ENCODE assay signal across 11 mouse cellular contexts in the genomic region with DNA sequence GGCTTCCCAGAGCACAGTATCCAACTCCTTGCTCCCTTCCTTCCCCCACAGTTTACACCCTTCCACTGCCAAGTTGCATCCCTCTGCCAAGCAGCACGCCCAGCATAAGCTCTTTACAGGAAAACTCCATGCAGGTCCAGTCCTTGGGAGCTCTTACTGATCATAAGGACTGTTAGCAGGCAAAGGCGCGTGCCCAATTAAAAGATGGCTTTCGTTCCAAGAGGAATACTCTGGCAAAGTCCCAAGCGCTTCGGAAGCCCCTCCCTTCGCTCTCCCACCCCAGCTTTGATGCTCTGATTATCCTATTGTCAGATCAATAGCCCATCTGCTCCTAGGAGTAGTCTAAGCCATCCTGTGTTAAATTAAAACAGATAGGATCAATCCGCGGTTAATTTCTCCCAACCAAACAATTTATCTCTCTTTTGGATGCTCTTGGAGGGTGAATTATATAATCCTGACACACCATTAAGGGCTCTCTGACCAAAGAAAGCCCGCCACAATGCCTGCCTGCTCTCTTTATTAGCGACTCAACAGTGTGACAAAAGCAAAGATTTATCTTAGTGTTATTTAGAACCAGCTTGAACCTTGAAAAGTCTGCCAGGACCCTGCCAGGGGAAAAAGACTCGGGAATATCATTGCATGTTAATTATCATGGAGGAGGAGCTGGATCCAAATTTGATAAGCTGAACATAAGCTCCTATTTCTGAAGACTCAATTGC.
A peak's percentile ranks its signal among the peaks of the same experiment; 100 is the strongest.
DNase-seq lines count a peak whose midpoint lies in the region; ATAC-seq and TF ChIP-seq lines count a peak whose summit lies in the region.
"Had no signal": no experiment of that assay in that cellular context is flagged by ENCODE, and none has a peak within 500 bp of the region (broad histone marks: within the 10 kb centered on the region; RNA-seq: fewer than 3 reads in every experiment).

No protein-coding gene starts in this region.

- no peaks in the 10 kb centered on the region for H3K27me3 ChIP-seq in lung, embryonic 14.5 days (ENCODE audit: insufficient read depth, low read length)
- H3K27me3 ChIP-seq in hindbrain, postnatal 0 days (ENCODE audit: insufficient read depth, low read length): no peaks in the 10 kb centered on the region
- no peaks in the 10 kb centered on the region for H3K27me3 ChIP-seq in midbrain, embryonic 12.5 days

- WGBS in lung, embryonic 14.5 days: 59% methylated on average over 12 of the region's 12 CpGs
- 27% methylated on average over 12 of the region's 12 CpGs for WGBS in hindbrain, postnatal 0 days
- 28% methylated on average over 12 of the region's 12 CpGs for WGBS in midbrain, embryonic 12.5 days

- peak; percentile 57 for DNase-seq in lung, embryonic 14.5 days
- DNase-seq in lung, postnatal 14 days: no peak
- DNase-seq in hindbrain, postnatal 0 days (ENCODE audit: low spot score): peak; percentile 76
- DNase-seq in right cerebral cortex, postnatal 4 days: peak; percentile 38
- DNase-seq in gastrocnemius, adult 2 months: no peak
- no peak for DNase-seq in testis, postnatal 10 days (ENCODE audit: low spot score)
- DNase-seq in thymus, postnatal 14 days: no peak

- H3K4me1 ChIP-seq in lung, embryonic 14.5 days (ENCODE audit: insufficient read depth): no peaks in the 10 kb centered on the region
- H3K4me1 ChIP-seq in hindbrain, postnatal 0 days (ENCODE audit: insufficient read depth, low read length): peaks cover 4% of the 10 kb centered on the region; the same call in 1 of the 2 replicates
- 0 out of 2 replicates have a peak, but pooled peaks cover 3% of the 10 kb centered on the region for H3K4me1 ChIP-seq in midbrain, embryonic 12.5 days

- no peaks in the 10 kb centered on the region for H3K9me3 ChIP-seq in lung, embryonic 14.5 days (ENCODE audit: low read depth, low read length)
- H3K9me3 ChIP-seq in hindbrain, postnatal 0 days (ENCODE audit: low read length): no peaks in the 10 kb centered on the region
- H3K9me3 ChIP-seq in midbrain, embryonic 12.5 days: no peaks in the 10 kb centered on the region

- H3K4me3 ChIP-seq in lung, embryonic 14.5 days (ENCODE audit: low read depth, low read length): no peak overlapping the region
- peak overlapping the region; percentile 14 for H3K4me3 ChIP-seq in hindbrain, postnatal 0 days (ENCODE audit: low read length)
- H3K4me3 ChIP-seq in midbrain, embryonic 12.5 days: no peak overlapping the region
- no peak overlapping the region for H3K4me3 ChIP-seq in gastrocnemius, adult 2 months

- intact Hi-C loops in gastrocnemius, adult 2 months (cut with DNase I): no loop called here

- ATAC-seq in lung, embryonic 14.5 days (ENCODE audit: insufficient read depth): peak; percentile 75
- peak; percentile 70; the same call in 1 of the 2 replicates for ATAC-seq in hindbrain, postnatal 0 days
- peak; percentile 84 for ATAC-seq in midbrain, embryonic 12.5 days (ENCODE audit: low FRiP score, low read depth)
- ATAC-seq: CD4-positive, CD25-positive, alpha-beta regulatory T cell, adult 4 months; intestine, postnatal 0 days had no signal

- H3K9ac ChIP-seq in lung, embryonic 14.5 days: no peak overlapping the region
- H3K9ac ChIP-seq in hindbrain, postnatal 0 days (replicated peaks; ENCODE audit: low read length): no peak overlapping the region
- H3K9ac ChIP-seq in midbrain, embryonic 12.5 days (replicated peaks): no peak overlapping the region

- no peaks in the 10 kb centered on the region for H3K36me3 ChIP-seq in lung, embryonic 14.5 days (ENCODE audit: insufficient read depth)
- no peaks in the 10 kb centered on the region for H3K36me3 ChIP-seq in hindbrain, postnatal 0 days (ENCODE audit: insufficient read depth, low read length)
- no peaks in the 10 kb centered on the region for H3K36me3 ChIP-seq in midbrain, embryonic 12.5 days

- 0 out of 2 replicates have a peak overlapping the region, but pooled peaks have one; percentile 25 for H3K27ac ChIP-seq in lung, embryonic 14.5 days (ENCODE audit: low read depth)
- peak overlapping the region; percentile 20; the same call in 1 of the 2 replicates for H3K27ac ChIP-seq in hindbrain, postnatal 0 days
- H3K27ac ChIP-seq in midbrain, embryonic 12.5 days (replicated peaks): no peak overlapping the region
- no peak overlapping the region for H3K27ac ChIP-seq in gastrocnemius, adult 2 months
- H3K27ac ChIP-seq: macrophage had no signal

- H3K4me2 ChIP-seq in lung, embryonic 14.5 days: peak overlapping the region; percentile 31
- peak overlapping the region; percentile 47 for H3K4me2 ChIP-seq in hindbrain, postnatal 0 days (ENCODE audit: low read depth, low read length)
- peak overlapping the region; percentile 18 for H3K4me2 ChIP-seq in midbrain, embryonic 12.5 days (replicated peaks)

- TF ChIP-seq CTCF in lung, embryonic 14.5 days (IDR thresholded peaks at IDR 0.05; ENCODE audit: low read depth): no peak
- no peak for TF ChIP-seq CTCF in hindbrain, postnatal 0 days (IDR thresholded peaks at IDR 0.05; ENCODE audit: low read depth)
- no peak for TF ChIP-seq CTCF in gastrocnemius, adult 2 months (IDR thresholded peaks at IDR 0.05)

Comparison
In these comparisons a context has a peak if more than half of its experiments do, and no peak if none do; other contexts are left out.
1. DNase-seq: peak in lung, embryonic 14.5 days (single experiment), hindbrain, postnatal 0 days (single experiment) and right cerebral cortex, postnatal 4 days (single experiment); none in lung, postnatal 14 days (single experiment), gastrocnemius, adult 2 months (single experiment), testis, postnatal 10 days (single experiment) and thymus, postnatal 14 days (single experiment).
2. H3K27ac ChIP-seq: peak in lung, embryonic 14.5 days (single experiment) and hindbrain, postnatal 0 days (single experiment); none in midbrain, embryonic 12.5 days (single experiment) and gastrocnemius, adult 2 months (single experiment).
3. Peak in every context shown above with its lines, with median percentiles within 50 percentile points of each other: ATAC-seq and H3K4me2 ChIP-seq.